Mouse (Mus musculus) cerebellum, postnatal 36 days (tissue): ENCODE results near the gene Ift27.
A peak's percentile ranks its signal among the peaks of the same experiment; 100 is the strongest.

Source experiments
- DNase-seq, 2 experiments: peaks; one replicate each; pipeline ENCODE4 v3.0.0; 2021 to 2022; ENCODE audit warnings: mixed read lengths in 2 of 2

Ift27 gene

DNA sequence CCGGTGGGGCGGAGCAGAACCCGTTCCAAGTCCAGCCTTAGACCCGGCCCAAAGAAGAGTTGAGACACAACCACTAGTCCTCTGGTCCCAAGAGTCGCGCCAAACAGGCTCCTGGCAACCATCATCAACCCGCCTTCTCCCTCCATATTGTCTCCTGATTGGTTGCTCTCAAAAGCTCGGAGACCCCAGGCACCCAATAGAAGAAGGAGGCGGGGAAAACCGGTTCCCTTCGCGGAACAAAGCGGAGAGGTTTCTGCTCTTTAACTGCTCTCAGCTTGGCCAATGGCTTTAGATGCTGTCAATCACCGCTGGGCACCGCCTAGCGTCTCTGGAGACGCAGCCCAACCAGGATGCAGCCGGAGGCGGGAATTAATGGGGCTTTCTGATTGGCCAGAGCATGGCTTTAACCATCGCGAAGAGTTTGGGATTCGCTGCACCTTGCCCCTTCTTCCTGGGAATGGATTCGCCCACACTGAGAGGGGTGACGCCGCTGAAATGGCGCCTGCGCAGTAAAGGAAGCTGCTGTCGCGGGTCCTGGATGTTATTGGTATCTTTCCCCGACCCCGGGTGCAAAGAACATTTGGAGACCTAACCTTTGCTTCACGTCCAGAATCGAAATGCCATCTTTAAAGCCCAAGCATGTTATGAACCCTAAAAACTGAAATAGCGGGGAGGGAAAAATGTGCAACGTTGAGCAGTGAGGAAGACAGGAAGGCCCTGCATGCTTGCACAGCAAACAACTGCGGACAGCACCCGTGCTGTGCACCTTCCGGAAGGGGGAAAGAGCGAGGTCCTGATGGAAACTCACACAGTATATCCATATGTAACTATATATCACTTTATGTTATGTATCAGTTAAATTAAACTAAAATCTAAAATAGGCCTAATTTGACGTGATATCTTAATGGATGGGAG is at the start of gene Ift27:
Gene Ift27, minus strand, starts transcription at position 136 of the 915 bp plus-strand sequence.
- DNase-seq = peak; percentile 96

DNA sequence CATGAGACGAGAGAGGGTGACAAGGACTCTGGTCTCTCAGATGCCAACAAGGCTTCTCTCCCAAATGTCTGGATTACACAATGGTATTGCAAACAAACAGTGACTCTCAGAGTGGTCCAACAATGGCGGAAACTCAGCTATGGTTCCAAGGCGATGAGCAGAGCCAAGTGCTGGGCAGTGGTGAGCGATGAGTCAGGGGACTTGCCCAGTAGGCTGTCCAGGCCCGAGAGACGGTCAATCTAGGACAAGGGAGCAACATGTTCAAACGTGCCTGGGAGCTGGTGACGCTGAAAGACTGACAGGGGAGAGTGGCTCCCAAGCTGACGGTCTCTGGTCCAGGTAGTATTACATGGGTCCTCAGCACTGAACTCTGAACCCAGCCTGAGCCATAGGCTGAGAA is 41.4 kb upstream of the Ift27 start:
- DNase-seq = no peak

DNA sequence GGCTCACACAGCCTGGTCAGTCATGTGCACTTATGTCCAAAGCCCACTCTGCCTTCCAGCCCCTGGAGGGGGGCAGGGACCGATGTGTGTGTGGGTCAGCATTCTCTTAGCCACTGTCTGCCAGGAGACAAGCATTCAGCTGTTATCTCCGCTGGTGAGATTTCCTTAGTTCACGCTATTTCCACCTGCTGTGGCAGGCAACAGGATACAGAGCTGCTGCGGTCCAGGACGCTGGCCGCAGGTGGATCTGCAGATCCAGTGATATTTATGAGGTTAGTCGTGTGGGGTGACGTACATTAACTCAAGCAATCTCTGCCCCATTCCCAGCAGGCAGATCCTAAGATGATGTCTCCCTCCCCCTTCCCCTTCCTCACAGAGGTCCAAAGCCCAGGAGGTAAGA is 37.5 kb upstream of the Ift27 start:
- no peak for DNase-seq

DNA sequence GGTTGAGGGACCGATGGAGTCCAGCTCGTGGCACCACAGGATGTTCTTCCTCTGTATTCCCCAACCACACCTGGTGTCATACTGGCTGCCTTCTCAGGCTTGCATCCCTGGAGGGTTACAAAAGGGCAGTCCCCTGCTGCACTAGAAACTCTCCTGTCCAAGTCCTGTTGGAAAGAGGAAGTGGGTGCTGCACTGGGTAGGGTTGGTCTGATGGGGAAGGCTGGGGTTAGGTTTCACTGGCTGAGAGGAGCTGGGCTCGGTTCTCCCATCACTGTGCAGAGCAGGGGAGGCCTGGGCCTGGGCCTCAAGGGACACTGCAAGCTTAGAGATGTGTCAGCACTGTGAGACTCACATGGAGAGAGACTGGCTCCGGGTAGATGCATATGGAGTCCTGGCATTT is 36.3 kb upstream of the Ift27 start:
- no peak for DNase-seq

DNA sequence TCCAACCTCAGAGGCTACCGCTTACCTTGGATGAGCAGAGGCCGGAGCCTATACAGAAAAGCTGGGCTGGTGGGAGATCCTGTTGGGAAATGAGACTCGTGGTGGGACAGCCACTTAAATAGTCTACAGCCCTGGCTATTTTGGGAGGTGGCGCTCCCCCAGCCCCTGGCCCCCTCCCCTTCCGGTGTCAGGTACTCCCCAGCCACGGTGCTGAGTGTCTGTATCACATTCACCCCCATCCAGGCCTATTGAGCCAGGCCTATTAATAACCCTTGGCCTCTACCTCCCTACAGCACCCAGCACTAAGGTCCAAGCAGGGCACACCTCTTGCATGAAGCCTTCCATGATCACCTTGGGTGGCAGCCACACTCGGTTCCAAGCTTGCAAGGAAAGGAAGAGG is 32.4 kb upstream of the Ift27 start, which contains the start of gene Pvalb:
Gene Pvalb, minus strand, starts transcription at position 89 of the 400 bp plus-strand sequence.
- DNase-seq = no peak

DNA sequence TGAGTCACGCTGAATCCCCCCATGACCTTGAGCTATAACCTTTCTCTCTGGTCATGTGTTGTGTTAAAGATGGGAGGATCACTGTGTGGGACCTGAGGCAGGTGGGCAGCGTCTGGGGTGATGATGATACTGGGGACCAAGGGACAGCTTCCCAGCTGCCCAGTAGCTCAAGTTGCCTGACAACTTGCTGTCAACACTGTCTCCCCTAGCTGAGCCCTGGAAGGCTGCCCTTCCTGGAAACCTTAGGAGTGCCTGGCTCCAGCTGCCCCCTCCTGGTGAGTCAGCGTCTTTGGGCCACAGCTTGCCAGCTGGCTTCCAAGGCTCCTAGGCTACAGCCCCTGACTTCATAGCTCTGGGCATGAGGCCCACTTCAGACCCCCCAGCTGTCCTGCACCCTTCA is 31.3 kb upstream of the Ift27 start:
- DNase-seq = no peak

DNA sequence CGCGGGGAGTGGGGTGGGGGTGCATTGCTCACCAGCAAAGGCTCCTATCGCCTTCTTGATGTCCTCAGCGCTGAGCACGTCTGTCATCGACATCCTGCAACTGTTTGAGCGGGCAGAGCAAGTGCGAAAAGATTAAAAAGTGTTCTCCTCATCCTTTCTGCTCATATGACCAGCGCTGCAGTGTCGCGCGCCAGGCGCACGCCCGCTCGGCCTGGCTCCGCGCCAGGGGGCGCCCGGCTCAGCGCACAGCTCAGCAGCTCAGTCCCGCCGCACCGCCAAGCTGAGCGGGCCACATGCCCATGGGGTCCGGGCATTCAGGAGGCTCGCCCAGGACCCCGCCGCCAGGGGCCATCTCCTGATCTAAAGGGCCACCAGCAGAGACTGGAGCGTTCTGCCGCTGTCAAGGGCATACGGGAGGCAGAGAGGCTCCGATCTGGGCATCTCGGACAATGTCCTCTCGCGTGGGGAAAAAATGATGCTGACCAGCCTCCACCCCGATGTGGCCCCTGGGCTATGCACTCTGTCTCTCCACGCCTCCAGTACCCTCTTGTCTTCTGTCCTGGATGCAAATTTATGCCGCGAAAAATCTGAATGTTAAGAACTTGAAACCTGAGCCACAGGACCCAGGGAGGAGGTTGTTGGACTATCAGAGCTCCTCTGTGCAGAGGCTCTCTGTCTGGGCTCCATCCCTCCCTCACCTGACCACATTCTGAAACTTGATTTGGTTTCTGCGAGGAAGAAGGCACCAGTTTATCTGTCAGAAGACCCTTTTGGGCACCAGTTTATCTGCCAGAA is 30.3 kb upstream of the Ift27 start:
- peak; percentile 59 to 65 for DNase-seq

DNA sequence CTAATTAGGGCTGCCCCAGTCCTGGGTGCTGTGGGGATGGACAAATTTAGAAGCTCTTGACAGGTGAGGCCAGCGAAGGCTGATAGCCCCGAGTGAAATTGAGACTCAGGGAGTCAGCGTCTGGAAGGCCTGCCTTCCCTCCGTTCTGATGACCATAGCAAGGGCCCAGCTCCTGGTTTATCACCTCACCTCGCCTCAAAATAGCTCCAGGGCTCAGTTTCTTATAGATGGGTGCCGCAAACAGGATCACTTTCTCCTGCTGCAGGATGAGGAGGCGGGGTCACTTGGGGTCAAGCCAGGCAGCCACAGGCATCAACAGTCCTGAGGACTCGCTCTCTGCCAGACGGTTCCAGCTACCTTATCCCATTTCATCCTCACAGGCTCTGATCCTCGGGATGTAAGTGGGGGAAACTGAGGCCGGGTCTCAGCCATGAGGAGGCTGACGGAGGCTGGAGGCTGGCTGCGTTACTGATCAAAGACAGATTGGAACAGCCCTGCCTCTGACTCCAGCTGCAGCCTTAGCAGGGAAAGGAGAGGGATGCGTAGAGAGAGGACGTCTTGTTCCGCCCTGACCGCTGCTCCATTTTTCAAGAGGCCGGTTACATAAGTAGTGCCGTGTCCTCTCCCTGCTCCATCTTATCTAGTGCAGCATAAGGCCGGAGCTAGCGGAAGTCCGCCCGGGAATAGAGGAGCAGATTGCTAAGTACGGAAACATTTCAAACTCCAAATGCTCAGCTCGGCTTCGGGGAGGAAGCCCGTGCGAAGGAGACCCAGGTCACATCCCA is 21.4 kb upstream of the Ift27 start:
- no peak for DNase-seq

DNA sequence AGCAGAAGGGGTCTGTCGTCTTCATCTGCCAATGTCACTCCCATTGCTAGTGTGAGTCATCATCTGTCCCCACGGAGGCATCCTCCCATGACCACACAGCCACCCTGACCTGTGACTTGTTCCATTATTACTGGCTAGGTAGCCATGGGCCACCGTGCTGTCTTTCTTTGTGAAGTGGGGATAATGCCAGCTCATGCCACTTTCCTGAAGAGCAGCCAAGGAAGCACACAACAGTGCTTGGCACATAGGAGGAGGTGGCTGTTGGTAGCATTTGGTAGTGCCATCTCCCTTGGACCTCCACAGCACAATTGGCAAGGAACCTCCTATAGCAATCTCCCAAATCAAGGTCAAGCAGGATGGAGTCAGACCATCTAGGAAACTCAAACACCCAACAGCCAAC is 20.4 kb upstream of the Ift27 start:
- no peak for DNase-seq

DNA sequence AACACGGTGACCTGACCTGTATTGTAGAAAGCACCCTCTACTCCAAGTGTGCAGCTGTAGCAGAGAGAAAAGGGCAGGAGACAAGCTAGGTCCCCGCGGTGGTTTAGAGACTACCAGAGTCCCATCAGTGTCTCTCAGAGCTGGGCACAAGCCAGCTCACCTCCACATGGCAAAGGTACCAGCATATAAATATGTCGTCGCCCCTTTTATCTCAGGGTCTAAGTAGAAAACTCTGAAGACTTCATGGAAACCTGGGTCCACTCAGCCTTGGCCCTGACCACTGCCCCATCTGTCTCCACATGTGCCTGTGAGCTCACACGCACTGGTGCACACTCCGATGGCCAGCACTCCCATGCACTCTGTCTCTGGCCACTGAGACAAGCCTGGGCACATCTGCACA is 15.7 kb upstream of the Ift27 start:
- DNase-seq = no peak

DNA sequence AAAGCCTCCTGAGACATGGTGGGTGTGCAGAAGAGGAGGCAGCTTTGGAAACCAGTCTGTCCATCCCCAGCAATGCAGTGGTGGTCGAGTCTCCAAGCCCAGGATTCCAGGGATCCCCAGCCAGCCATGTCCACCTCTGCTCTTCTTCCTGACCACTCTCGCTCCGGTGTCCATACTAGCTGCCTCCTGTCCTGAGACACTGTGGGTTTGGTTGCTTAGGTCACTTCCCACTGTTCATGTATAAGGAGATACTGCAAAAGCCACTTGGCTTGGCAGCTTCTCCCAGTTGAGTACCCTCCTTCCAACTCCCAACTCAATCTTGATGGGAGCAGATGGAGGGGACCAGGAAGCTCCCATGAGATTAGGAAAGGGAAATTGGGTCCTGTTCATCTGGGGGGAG is 14.6 kb upstream of the Ift27 start:
- no peak for DNase-seq

DNA sequence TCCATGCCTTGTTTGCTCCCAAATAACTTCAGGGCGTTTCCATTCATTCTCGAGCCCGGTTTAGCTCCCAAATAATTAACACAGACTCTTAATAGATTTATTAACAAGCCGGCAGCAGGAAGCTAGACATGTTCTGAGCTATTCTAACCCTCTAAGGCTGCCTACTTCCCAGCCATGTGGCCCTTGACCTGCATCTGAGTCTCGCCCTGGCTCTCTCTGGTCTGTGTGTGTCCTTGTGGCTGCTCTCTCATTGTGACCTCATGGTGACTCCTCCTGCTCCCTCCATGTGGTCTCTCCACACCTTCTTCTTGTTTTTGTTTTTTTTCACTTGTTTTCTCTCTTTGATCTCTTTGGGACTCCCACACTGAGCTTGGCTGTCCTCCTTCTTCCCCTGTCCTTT is 13.0 kb upstream of the Ift27 start:
- no peak for DNase-seq

DNA sequence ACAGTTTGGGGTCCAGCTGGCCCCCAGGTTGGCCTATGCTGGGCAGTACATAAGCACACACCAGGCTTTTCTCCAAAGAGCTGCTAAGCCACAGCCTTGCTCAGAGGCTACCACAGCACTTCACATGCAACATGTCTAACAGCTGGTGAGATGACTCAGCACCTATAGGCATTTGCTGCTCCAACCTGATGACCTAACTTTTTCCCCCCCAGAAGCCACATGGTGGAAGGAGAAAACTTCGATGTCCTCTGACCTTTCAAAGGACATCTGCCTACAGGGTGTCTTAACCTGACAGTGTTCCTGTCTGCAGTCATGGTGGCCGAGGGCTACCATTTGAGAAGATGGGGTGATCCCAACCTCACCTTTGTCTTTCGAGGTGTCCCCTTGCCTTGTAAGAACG is 11.7 kb upstream of the Ift27 start:
- no peak for DNase-seq

DNA sequence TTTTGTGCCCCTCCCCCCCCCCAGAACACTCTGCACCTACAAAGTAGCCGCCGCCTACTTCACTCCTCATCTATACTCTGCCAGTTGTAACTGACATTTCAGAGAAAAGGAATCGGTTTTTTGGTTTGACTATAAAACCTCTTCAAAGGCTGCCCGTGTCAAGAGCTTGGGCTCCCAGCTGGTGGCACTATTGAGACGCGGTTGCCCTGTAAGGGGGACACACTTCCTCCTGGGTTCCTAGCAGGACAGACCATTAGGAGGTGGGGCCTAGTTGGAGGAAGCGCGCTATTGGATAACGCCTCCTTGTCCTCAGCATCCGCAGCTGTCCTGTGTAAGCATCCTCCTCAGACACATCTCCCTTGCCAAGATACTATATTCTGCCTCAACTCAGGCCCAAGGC is 10.9 kb upstream of the Ift27 start:
- no peak for DNase-seq

DNA sequence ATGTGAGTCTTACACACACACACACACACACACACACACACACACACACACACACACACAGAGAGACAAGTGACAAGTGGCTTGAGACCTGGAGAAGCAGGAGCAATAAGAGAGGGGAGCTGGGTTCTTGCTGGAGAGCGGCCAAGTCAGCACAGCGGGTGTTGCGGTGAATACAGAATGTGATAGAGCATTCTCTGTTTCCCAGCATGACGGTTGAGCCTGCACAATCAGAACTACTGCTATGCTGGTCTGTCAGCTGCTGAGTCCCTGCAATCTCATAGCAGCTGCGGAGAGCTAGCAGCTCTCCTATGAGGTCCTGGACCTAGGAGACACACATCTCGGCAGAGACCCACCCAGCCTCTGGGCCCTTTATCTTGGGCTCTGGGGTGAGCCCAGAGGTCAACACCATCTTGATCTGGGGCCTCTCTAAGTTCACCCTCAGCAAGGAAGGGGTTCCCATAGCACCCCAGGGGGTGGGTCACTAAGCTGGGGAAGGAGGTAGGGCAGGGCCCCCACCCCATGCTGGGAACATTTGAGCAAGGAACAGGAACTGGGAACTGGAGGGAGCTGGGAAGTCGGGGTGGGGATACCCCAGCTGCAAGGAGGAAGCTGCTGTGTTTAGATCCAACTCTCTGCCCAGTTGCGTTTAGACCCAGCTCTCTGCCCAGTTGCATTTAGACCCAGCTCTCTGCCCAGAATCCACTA is 7.9 kb upstream of the Ift27 start:
- peak; percentile 33 to 35 for DNase-seq

DNA sequence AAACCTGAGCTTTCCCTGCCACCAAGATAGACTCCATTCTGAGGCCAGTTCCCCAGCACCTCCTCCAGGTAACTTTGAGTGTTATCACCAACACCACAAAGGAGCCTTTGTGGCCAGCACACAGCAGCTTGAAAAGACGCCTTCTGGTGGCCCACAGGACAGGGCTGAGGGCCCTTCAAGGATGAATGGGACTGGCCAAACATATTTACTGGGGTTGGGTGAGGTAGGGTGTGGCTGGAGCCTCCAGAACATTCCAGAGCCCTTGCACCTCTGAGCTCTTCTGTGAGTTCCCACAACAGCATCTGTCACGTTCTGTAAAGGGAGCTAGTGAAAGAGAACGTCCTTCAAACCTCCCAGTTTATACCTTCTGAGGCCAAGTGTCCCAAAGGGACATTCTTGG is 5.9 kb upstream of the Ift27 start:
- DNase-seq = no peak

DNA sequence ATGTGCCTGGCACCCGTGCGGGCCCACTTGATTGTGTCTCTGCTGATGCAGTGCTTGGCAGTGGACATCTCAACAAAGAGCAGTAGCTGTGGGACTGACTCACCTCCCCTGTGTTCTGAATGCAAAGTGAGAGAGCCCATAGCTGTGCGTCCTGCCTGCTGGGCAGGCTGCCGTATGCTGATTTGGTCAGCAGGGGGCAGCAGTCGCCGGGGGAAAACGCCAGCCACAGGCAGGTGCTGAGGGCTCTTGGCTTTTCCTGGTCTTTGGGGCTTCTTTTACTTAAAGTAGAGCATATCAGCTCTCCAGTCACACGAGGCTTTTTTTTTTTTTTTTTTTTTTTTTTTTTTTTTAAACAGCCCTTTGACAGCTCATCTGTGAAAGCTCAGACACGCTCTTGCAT is 4.5 kb upstream of the Ift27 start:
- peak; percentile 85 to 86 for DNase-seq

DNA sequence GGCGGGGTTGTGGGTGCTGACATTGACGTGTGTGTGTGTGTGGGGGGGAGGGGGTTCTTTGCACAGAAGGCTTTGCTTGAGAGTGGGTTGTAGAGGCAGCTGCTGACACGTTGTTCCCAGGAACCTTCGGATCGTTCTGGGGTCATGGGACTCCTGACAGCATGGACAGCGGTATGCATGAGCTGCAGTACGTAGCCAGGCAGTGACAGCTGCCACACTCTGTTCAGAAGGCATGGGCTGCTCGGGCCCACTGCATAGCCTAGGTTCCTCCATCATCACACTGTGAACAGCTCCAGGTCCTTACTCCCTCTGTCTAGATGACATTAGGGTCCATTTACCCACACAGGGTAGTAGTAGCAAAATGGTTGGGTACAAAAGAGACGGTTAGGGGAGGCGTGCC is 3.4 kb upstream of the Ift27 start:
- DNase-seq = no peak

DNA sequence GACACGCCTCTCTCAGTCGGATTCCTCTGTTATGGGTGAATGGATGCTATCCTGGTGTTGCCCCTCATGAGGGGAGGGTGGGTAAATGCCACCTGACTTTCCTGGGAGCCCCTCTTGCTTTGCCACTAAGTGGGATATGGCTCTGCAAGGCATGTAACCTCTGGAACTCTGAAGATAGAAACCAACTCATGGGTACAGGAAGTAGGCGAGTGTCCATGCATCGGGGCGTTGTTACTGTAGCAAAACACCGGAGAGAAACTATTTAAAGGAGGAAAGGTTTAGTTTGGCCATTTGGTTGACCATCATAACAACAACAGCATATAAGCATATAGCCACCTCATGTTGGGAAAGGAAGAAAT is 959 bp upstream of the Ift27 start:
- DNase-seq = no peak

DNA sequence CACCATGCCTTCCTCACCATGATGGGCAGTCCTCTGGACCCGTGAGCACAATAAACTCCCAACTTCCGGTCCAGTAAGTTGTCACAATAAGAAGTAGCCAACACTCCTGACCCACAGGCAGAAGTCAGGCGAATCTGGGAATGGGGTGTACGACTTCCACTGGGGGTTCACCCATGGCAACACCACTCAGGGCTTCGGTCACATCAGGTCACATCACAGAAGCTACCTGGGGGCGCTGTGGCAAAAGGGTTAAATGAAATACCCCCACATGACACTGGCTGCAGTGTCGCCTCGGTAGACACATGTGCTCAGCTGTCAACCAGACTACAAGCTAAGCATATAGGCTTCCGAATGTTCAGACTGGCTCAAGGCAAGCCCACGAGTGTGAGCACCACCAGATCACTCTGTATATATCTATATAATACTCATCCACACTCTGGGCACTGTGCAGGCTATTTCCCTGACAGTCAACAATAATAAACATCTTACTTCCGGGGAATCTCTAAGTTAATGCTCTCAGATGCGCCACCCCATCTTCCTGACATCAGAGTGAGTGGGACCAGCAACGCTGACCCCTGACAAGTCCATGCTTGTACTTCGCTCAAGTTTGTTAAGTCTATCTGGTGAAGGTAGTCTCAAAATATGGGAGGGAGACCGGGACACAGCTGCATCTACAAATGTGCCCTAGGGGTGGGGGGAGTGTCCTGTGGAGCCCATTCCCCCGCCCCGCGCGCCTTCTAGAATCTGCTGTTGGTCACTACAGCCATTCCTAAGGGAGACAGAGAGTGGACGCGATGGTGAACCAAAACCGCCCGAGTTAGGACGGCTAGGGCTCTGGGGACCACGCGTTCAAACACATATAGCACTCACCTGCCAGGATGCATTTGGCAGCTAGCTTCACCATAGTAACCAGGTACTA is 749 bp downstream of the Ift27 start:
- no peak for DNase-seq

DNA sequence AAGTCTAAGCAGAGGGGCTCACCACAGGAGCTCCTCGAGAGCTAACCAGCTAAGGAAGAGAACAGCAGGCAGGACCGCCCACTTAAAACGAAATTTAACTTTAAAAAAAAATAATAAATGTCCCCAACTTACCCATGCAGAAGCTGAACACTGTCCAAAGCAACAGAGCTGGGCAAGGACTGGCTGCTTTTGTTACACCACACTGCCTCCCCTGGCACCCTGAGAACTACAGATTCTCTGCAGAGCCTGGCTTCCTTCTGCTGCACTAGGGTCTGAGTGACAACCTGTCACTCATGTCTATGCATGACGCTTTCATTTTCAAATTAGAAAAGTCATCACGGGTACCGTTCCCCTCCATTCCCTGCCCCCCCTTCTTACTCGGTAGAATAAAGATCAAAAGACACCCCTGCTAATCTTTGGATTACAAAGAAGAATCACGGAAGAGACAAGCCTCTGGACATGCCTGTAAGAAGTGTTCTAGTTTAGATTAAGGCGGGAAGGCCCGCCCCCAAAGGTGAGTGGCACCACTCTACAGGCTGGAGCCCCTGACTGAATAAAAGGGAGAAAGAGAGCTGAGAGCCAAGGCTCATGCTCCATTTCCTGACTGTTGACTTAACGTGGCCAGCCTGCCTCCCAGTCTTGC is 1.5 kb downstream of the Ift27 start:
- peak; percentile 44 to 52 for DNase-seq
